Mouse (Mus musculus): Measurements from ENCODE around the gene Tmem54.

- TF ChIP-seq HCFC1 (IDR thresholded peaks at IDR 0.05; ENCODE audit: borderline replicate concordance, insufficient read depth, low read length): no peak
- no peak for TF ChIP-seq MAFK (IDR thresholded peaks at IDR 0.05; ENCODE audit: insufficient read depth, low read depth, low read length)
- no peak for TF ChIP-seq ZC3H11A (IDR thresholded peaks at IDR 0.05; ENCODE audit: borderline replicate concordance, low read depth, low read length)
- no peak; the same call in 1 of the 2 replicates for TF ChIP-seq ZNF384 (IDR thresholded peaks at IDR 0.05; ENCODE audit: low read depth, low read length)
Observed at GRCm38 (mm10) chr4:129141560-129142438, 36.5 kb downstream of the Tmem54 start.
